Mouse (Mus musculus): ENCODE results near the gene Gp5. TPM values are rescaled to one million over a fixed set of nuclear protein-coding genes. Genes with fewer than 3 reads are reported as not detected.
A peak's percentile ranks its signal among the peaks of the same experiment; 100 is the strongest.

The Gp5 gene
- polyA plus RNA-seq, 1 experiment from 2014 or later, result 17.2 TPM

- no peaks in the 10 kb centered on the region for H3K36me3 ChIP-seq
- WGBS (ENCODE audit: insufficient replicate concordance), result 65% methylated on average over 6 of the region's 6 CpGs
- ATAC-seq (ENCODE audit: low read depth) (no peak), DNase-seq (no peak)
- H3K9me3 ChIP-seq (replicated peaks), result no peaks in the 10 kb centered on the region
- H3K4me2 ChIP-seq, result no peak overlapping the region
- H3K9ac ChIP-seq, result no peak overlapping the region
- H3K27ac ChIP-seq, result no peak overlapping the region
- no peaks in the 10 kb centered on the region for H3K4me1 ChIP-seq (replicated peaks)
- H3K4me3 ChIP-seq (replicated peaks), result no peak overlapping the region
- H3K27me3 ChIP-seq, result peaks cover 37% of the 10 kb centered on the region
Observed at GRCm38 (mm10) chr16:30302686-30303085, 7.9 kb downstream of the Gp5 start.

- Histone ChIP-seq H3K36me3 (no peaks in the 10 kb centered on the region), H3K4me3 (replicated peaks) (no peak overlapping the region), H3K9ac (no peak overlapping the region), H3K4me1 (replicated peaks) (no peaks in the 10 kb centered on the region), H3K9me3 (replicated peaks) (no peaks in the 10 kb centered on the region), H3K27ac (no peak overlapping the region), H3K27me3 (peaks cover 19% of the 10 kb centered on the region; the same call in 1 of the 2 replicates), H3K4me2 (no peak overlapping the region)
- DNase-seq, result no peak
- ATAC-seq (ENCODE audit: low read depth), result no peak
- WGBS (ENCODE audit: insufficient replicate concordance), result 44% methylated on average over 10 of the region's 10 CpGs
Observed at GRCm38 (mm10) chr16:30299711-30300277, 10.8 kb downstream of the Gp5 start.

GRCm38 (mm10) chr16:30297450-30297849, 13.1 kb downstream of the Gp5 start:
- WGBS (ENCODE audit: insufficient replicate concordance), result 73% methylated on average over 7 of the region's 7 CpGs
- Histone ChIP-seq H3K27me3 (peaks cover 13% of the 10 kb centered on the region; the same call in 1 of the 2 replicates), H3K4me2 (no peak overlapping the region), H3K36me3 (no peaks in the 10 kb centered on the region), H3K4me3 (replicated peaks) (no peak overlapping the region), H3K4me1 (replicated peaks) (no peaks in the 10 kb centered on the region), H3K9me3 (replicated peaks) (no peaks in the 10 kb centered on the region), H3K27ac (no peak overlapping the region), H3K9ac (no peak overlapping the region)
- no peak for DNase-seq
- ATAC-seq (ENCODE audit: low read depth), result no peak

- 67% methylated on average over 11 of the region's 11 CpGs for WGBS (ENCODE audit: insufficient replicate concordance)
- H3K9ac ChIP-seq, result no peak overlapping the region
- ATAC-seq (ENCODE audit: low read depth), result no peak
- no peak overlapping the region for H3K4me2 ChIP-seq
- no peaks in the 10 kb centered on the region for H3K4me1 ChIP-seq (replicated peaks)
- H3K9me3 ChIP-seq (replicated peaks), result no peaks in the 10 kb centered on the region
- H3K27ac ChIP-seq, result no peak overlapping the region
- H3K4me3 ChIP-seq (replicated peaks), result no peak overlapping the region
- no peaks in the 10 kb centered on the region for H3K36me3 ChIP-seq
- peaks cover 12% of the 10 kb centered on the region; the same call in 1 of the 2 replicates for H3K27me3 ChIP-seq
- no peak for DNase-seq
Observed at GRCm38 (mm10) chr16:30296601-30297275, 13.8 kb downstream of the Gp5 start.

GRCm38 (mm10) chr16:30295106-30295505, 15.5 kb downstream of the Gp5 start:
- Histone ChIP-seq H3K36me3 (no peaks in the 10 kb centered on the region), H3K9ac (no peak overlapping the region), H3K4me2 (no peak overlapping the region), H3K4me3 (replicated peaks) (no peak overlapping the region), H3K4me1 (replicated peaks) (no peaks in the 10 kb centered on the region), H3K27me3 (no peaks in the 10 kb centered on the region), H3K9me3 (replicated peaks) (no peaks in the 10 kb centered on the region), H3K27ac (no peak overlapping the region)
- 65% methylated on average over 7 of the region's 7 CpGs for WGBS (ENCODE audit: insufficient replicate concordance)
- DNase-seq, result no peak
- ATAC-seq (ENCODE audit: low read depth), result no peak

- ATAC-seq (ENCODE audit: low read depth) (no peak), DNase-seq (no peak)
- H3K27ac ChIP-seq, result no peak overlapping the region
- no peaks in the 10 kb centered on the region for H3K36me3 ChIP-seq
- peaks cover 15% of the 10 kb centered on the region; the same call in 1 of the 2 replicates for H3K27me3 ChIP-seq
- no peaks in the 10 kb centered on the region for H3K9me3 ChIP-seq (replicated peaks)
- WGBS (ENCODE audit: insufficient replicate concordance), result 54% methylated on average over 6 of the region's 6 CpGs
- H3K9ac ChIP-seq, result no peak overlapping the region
- no peak overlapping the region for H3K4me2 ChIP-seq
- H3K4me1 ChIP-seq (replicated peaks), result no peaks in the 10 kb centered on the region
- H3K4me3 ChIP-seq (replicated peaks), result no peak overlapping the region
Observed at GRCm38 (mm10) chr16:30290436-30290835, 20.1 kb downstream of the Gp5 start.

GRCm38 (mm10) chr16:30285701-30286100, 24.9 kb downstream of the Gp5 start:
- Histone ChIP-seq H3K4me1 (replicated peaks) (peaks cover 7% of the 10 kb centered on the region), H3K4me3 (replicated peaks) (no peak overlapping the region), H3K9me3 (replicated peaks) (no peaks in the 10 kb centered on the region), H3K27me3 (peaks cover 60% of the 10 kb centered on the region), H3K9ac (no peak overlapping the region), H3K4me2 (no peak overlapping the region), H3K36me3 (no peaks in the 10 kb centered on the region), H3K27ac (no peak overlapping the region)
- 63% methylated on average over 4 of the region's 4 CpGs for WGBS (ENCODE audit: insufficient replicate concordance)
- DNase-seq (no peak), ATAC-seq (ENCODE audit: low read depth) (no peak)

- DNase-seq (no peak), ATAC-seq (ENCODE audit: low read depth) (no peak)
- H3K9me3 ChIP-seq (replicated peaks), result no peaks in the 10 kb centered on the region
- no peaks in the 10 kb centered on the region for H3K36me3 ChIP-seq
- peak overlapping the region; percentile 12; the same call in 1 of the 2 replicates for H3K4me2 ChIP-seq
- no peak overlapping the region for H3K4me3 ChIP-seq (replicated peaks)
- peaks cover 60% of the 10 kb centered on the region for H3K27me3 ChIP-seq
- peaks cover 7% of the 10 kb centered on the region for H3K4me1 ChIP-seq (replicated peaks)
- 2% methylated on average over 15 of the region's 15 CpGs for WGBS (ENCODE audit: insufficient replicate concordance)
- no peak overlapping the region for H3K9ac ChIP-seq
- H3K27ac ChIP-seq, result no peak overlapping the region
Observed at GRCm38 (mm10) chr16:30283743-30284337, 26.7 kb downstream of the Gp5 start.

- no peaks in the 10 kb centered on the region for H3K9me3 ChIP-seq (replicated peaks)
- no peaks in the 10 kb centered on the region for H3K36me3 ChIP-seq
- no peak for ATAC-seq (ENCODE audit: low read depth)
- H3K4me2 ChIP-seq, result peak within 1 kb of the TSS; percentile 52
- H3K4me1 ChIP-seq (replicated peaks), result peaks cover 7% of the 10 kb centered on the region
- H3K9ac ChIP-seq, result no peak within 1 kb of the TSS
- DNase-seq, result no peak
- H3K4me3 ChIP-seq (replicated peaks), result no peak within 1 kb of the TSS; the same call in 1 of the 2 replicates
- H3K27me3 ChIP-seq, result peaks cover 60% of the 10 kb centered on the region
- 9% methylated on average over 34 of the region's 34 CpGs for WGBS (ENCODE audit: insufficient replicate concordance)
- H3K27ac ChIP-seq, result no peak within 1 kb of the TSS
Observed at GRCm38 (mm10) chr16:30282844-30283495, 27.6 kb downstream of the Gp5 start, which contains the start of gene Lrrc15. Gene Lrrc15 (minus strand): TSS chr16:30283256.

GRCm38 (mm10) chr16:30280676-30281297, 29.8 kb downstream of the Gp5 start:
- H3K27me3 ChIP-seq, result peaks cover 49% of the 10 kb centered on the region

GRCm38 (mm10) chr16:30278406-30278805, 32.2 kb downstream of the Gp5 start:
- Histone ChIP-seq H3K9me3 (replicated peaks) (no peaks in the 10 kb centered on the region), H3K4me3 (replicated peaks) (no peak overlapping the region), H3K27ac (no peak overlapping the region), H3K4me2 (no peak overlapping the region), H3K27me3 (peaks cover 25% of the 10 kb centered on the region), H3K9ac (no peak overlapping the region), H3K4me1 (replicated peaks) (peaks cover 7% of the 10 kb centered on the region), H3K36me3 (no peaks in the 10 kb centered on the region)
- WGBS (ENCODE audit: insufficient replicate concordance), result 74% methylated on average over 11 of the region's 11 CpGs
- DNase-seq (no peak), ATAC-seq (ENCODE audit: low read depth) (no peak)

More at GRCm38 (mm10) chr16:30280676-30281297, 29.8 kb downstream of the Gp5 start:
- ATAC-seq (ENCODE audit: low read depth), result no peak
- Histone ChIP-seq H3K4me2 (no peak overlapping the region), H3K4me3 (replicated peaks) (no peak overlapping the region), H3K4me1 (replicated peaks) (peaks cover 7% of the 10 kb centered on the region), H3K27ac (no peak overlapping the region), H3K36me3 (no peaks in the 10 kb centered on the region), H3K9ac (no peak overlapping the region), H3K9me3 (replicated peaks) (no peaks in the 10 kb centered on the region)
- no peak for DNase-seq
- 18% methylated on average over 4 of the region's 4 CpGs for WGBS (ENCODE audit: insufficient replicate concordance)
